Mouse (Mus musculus) midbrain, embryonic 14.5 days (tissue): Measurements from ENCODE around the gene Hoxb3. TPM values are rescaled to one million over a fixed set of nuclear protein-coding genes. Genes with fewer than 3 reads are reported as not detected.

Experiments
- ATAC-seq: fragments of 200-750 bp; cut with Nextera tagmentation; 2 replicates; pipeline ENCODE4 v1.8.0; 2017; ENCODE audit warnings: moderate number of reproducible peaks, moderate library complexity; ENCODE audit not compliant: low FRiP score, low TSS enrichment
- DNase-seq: peaks from one replicate; pipeline ENCODE4 v3.0.0-alpha.2; 2015
- H3K27ac ChIP-seq: fragments of 300-500 bp; sonication (generic); replicated peaks from 2 replicates; pipeline ENCODE4 v1.5.1; 2014; ENCODE audit warnings: mild to moderate bottlenecking, low read depth, low read length, moderate library complexity
- H3K27me3 ChIP-seq: fragments of 300-500 bp; sonication (generic); 2 replicates; pipeline ENCODE4 v1.6.1; 2014; ENCODE audit warnings: low read length, control low read depth, mixed read lengths; ENCODE audit not compliant: control insufficient read depth, insufficient read depth
- H3K36me3 ChIP-seq: fragments of 300-500 bp; sonication (generic); 2 replicates; pipeline ENCODE4 v1.6.1; 2014; ENCODE audit warnings: low read length, control low read depth; ENCODE audit not compliant: control insufficient read depth, insufficient read depth
- H3K4me1 ChIP-seq: fragments of 300-500 bp; sonication (generic); 2 replicates; pipeline ENCODE4 v1.6.1; 2014; ENCODE audit warnings: mild to moderate bottlenecking, antibody characterized with exemption, low read length, control low read depth; ENCODE audit not compliant: control insufficient read depth, insufficient read depth
- H3K4me2 ChIP-seq: fragments of 300-500 bp; sonication (generic); 2 replicates; pipeline ENCODE4 v1.6.1; 2014; ENCODE audit warnings: mild to moderate bottlenecking, low read length, moderate library complexity
- H3K4me3 ChIP-seq: fragments of 300-500 bp; sonication (generic); replicated peaks from 2 replicates; pipeline ENCODE4 v1.5.1; 2014; ENCODE audit warnings: low read depth, low read length
- H3K9ac ChIP-seq: fragments of 300-500 bp; sonication (generic); replicated peaks from 2 replicates; pipeline ENCODE4 v1.6.1; 2014; ENCODE audit warnings: mild to moderate bottlenecking, low read length, moderate library complexity
- H3K9me3 ChIP-seq: fragments of 300-500 bp; sonication (generic); 2 replicates; pipeline ENCODE4 v1.6.1; 2016; ENCODE audit warnings: low read length, control low read depth, mixed read lengths; ENCODE audit not compliant: control insufficient read depth
- WGBS: fragments of 180-500 bp; shearing (Covaris S2); extraction: QIAGEN DNeasy Blood & Tissue Kit; methylation state at CpG from one replicate; pipeline ENCODE4 v1.1.7; 2014; 5-methylcytosine and 5-hydroxymethylcytosine counted together
- polyA plus RNA-seq: library from polyadenylated mRNA; unstranded; fragments of >200 nt; fragmentation: Nextera tagmentation; extraction: Ambion mirVana; gene quantifications from 2 replicates; pipeline ENCODE4 v1.2.1, GENCODE M21; 2014

Gene Hoxb3
- polyA plus RNA-seq, 1 experiment from 2014 or later: not detected

- DNase-seq: no peak
- H3K27me3 ChIP-seq: peaks cover 100% of the 10 kb centered on the region
- H3K9ac ChIP-seq: no peak overlapping the region
- no peaks in the 10 kb centered on the region for H3K4me1 ChIP-seq
- H3K27ac ChIP-seq: no peak overlapping the region
- 1% methylated on average over 35 of the region's 35 CpGs for WGBS
- H3K9me3 ChIP-seq: no peaks in the 10 kb centered on the region
- ATAC-seq: no peak
- H3K4me3 ChIP-seq: no peak overlapping the region
- H3K4me2 ChIP-seq: no peak overlapping the region
- no peaks in the 10 kb centered on the region for H3K36me3 ChIP-seq
Measured at GRCm38 (mm10) chr11:96300354-96301063, 22.6 kb upstream of the Hoxb3 start.

GRCm38 (mm10) chr11:96301064-96301431, 22.1 kb upstream of the Hoxb3 start:
- H3K27ac ChIP-seq: no peak overlapping the region
- no peak overlapping the region for H3K9ac ChIP-seq

GRCm38 (mm10) chr11:96301837-96302236, 21.3 kb upstream of the Hoxb3 start:
- Histone ChIP-seq H3K27ac (no peak overlapping the region), H3K9me3 (no peaks in the 10 kb centered on the region), H3K4me3 (no peak overlapping the region), H3K27me3 (peaks cover 100% of the 10 kb centered on the region), H3K36me3 (no peaks in the 10 kb centered on the region), H3K4me1 (no peaks in the 10 kb centered on the region), H3K4me2 (no peak overlapping the region), H3K9ac (no peak overlapping the region)
- ATAC-seq (no peak), DNase-seq (no peak)
- WGBS: under 1% methylated on average over 15 of the region's 15 CpGs

More at GRCm38 (mm10) chr11:96301064-96301431, 22.1 kb upstream of the Hoxb3 start:
- under 1% methylated on average over 10 of the region's 10 CpGs for WGBS
- no peak for DNase-seq
- Histone ChIP-seq H3K36me3 (no peaks in the 10 kb centered on the region), H3K4me1 (no peaks in the 10 kb centered on the region), H3K27me3 (peaks cover 100% of the 10 kb centered on the region), H3K4me2 (no peak overlapping the region), H3K9me3 (no peaks in the 10 kb centered on the region), H3K4me3 (no peak overlapping the region)
- ATAC-seq: no peak

- H3K9ac ChIP-seq: no peak overlapping the region
- no peaks in the 10 kb centered on the region for H3K4me1 ChIP-seq
- 3% methylated on average over 23 of the region's 23 CpGs for WGBS
- no peak for ATAC-seq
- no peaks in the 10 kb centered on the region for H3K9me3 ChIP-seq
- H3K4me3 ChIP-seq: no peak overlapping the region
- no peak overlapping the region for H3K27ac ChIP-seq
- no peak overlapping the region for H3K4me2 ChIP-seq
- no peak for DNase-seq
- no peaks in the 10 kb centered on the region for H3K36me3 ChIP-seq
- peaks cover 100% of the 10 kb centered on the region for H3K27me3 ChIP-seq
Measured at GRCm38 (mm10) chr11:96302381-96303150, 20.6 kb upstream of the Hoxb3 start.

GRCm38 (mm10) chr11:96303151-96304099, 19.7 kb upstream of the Hoxb3 start, which contains the start of gene Hoxb5:
Gene Hoxb5 (plus strand): TSS chr11:96303336.
- no peaks in the 10 kb centered on the region for H3K4me1 ChIP-seq
- peak; percentile 83 for DNase-seq
- H3K27me3 ChIP-seq: peaks cover 100% of the 10 kb centered on the region
- no peak within 1 kb of the TSS for H3K4me2 ChIP-seq
- no peaks in the 10 kb centered on the region for H3K9me3 ChIP-seq
- H3K36me3 ChIP-seq: no peaks in the 10 kb centered on the region
- H3K27ac ChIP-seq: no peak within 1 kb of the TSS
- no peak for ATAC-seq
- H3K9ac ChIP-seq: no peak within 1 kb of the TSS
- no peak within 1 kb of the TSS for H3K4me3 ChIP-seq
- 1% methylated on average over 69 of the region's 69 CpGs for WGBS

GRCm38 (mm10) chr11:96304381-96305195, 18.5 kb upstream of the Hoxb3 start:
- no peak overlapping the region for H3K4me2 ChIP-seq
- H3K27ac ChIP-seq: no peak overlapping the region
- H3K4me1 ChIP-seq: no peaks in the 10 kb centered on the region
- no peak overlapping the region for H3K9ac ChIP-seq
- no peak overlapping the region for H3K4me3 ChIP-seq
- H3K36me3 ChIP-seq: no peaks in the 10 kb centered on the region
- peaks cover 100% of the 10 kb centered on the region for H3K27me3 ChIP-seq
- 2% methylated on average over 38 of the region's 38 CpGs for WGBS
- H3K9me3 ChIP-seq: no peaks in the 10 kb centered on the region
- no peak for DNase-seq
- ATAC-seq: no peak

- Histone ChIP-seq H3K27ac (no peak overlapping the region), H3K4me2 (no peak overlapping the region), H3K4me3 (no peak overlapping the region), H3K36me3 (no peaks in the 10 kb centered on the region), H3K9me3 (no peaks in the 10 kb centered on the region), H3K4me1 (no peaks in the 10 kb centered on the region), H3K9ac (no peak overlapping the region), H3K27me3 (peaks cover 100% of the 10 kb centered on the region)
- DNase-seq (no peak), ATAC-seq (no peak)
- 15% methylated on average over 6 of the region's 6 CpGs for WGBS
Measured at GRCm38 (mm10) chr11:96305505-96306182, 17.5 kb upstream of the Hoxb3 start.
